Mouse (Mus musculus) megakaryocyte, embryonic 14.5 days (primary cell): ENCODE measurements around the gene Rin2.

ENCODE experiments used
- FLI1 ChIP-seq: IDR thresholded peaks from 2 replicates; pipeline ENCODE4 v1.6.1; 2012; ENCODE audit warnings: low read length, inconsistent platforms, mixed read lengths
- GATA1 ChIP-seq: IDR thresholded peaks from 3 replicates; pipeline ENCODE4 v1.6.1; 2012; ENCODE audit warnings: mixed read lengths, low read length, inconsistent platforms, borderline replicate concordance

DNA sequence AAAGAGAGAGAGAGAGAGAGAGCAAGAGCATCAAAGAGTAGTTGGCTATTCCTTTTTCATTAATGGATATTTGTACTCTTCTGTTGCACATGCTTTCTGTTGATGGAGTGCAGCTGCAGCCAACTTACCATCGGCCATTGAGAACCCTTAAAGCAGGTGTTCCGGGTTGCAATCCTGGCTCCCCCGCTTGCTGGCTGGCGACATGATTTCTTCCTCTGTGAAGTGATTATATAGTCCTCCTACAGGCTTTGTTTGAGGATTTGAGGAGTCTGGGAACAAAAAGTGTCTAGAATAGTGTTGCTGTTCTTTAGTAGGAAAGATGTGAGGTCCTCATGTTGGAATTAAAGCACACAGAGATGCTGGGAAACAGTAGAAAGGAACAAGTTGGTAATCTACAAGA, 196.3 kb downstream of the Rin2 start:
- TF ChIP-seq GATA1 (no peak), FLI1 (no peak)
